Mouse (Mus musculus) cerebellum, adult 2 months (tissue): ENCODE results near the gene Col13a1. TPM values are rescaled to one million over a fixed set of nuclear protein-coding genes. Genes with fewer than 3 reads are reported as not detected.

Experiments
- DNase-seq, 2 experiments: peaks; one replicate each; pipeline ENCODE4 v3.0.0; 2021
- H3K27ac ChIP-seq: fragments of 200-500 bp; 2 replicates; pipeline ENCODE4 v1.5.1; 2012; ENCODE audit warnings: low read length, control low read depth, inconsistent platforms; ENCODE audit not compliant: insufficient read depth
- H3K27me3 ChIP-seq: fragments of 200-500 bp; 2 replicates; pipeline ENCODE4 v1.6.1; 2012; ENCODE audit warnings: inconsistent platforms, mild to moderate bottlenecking, low read length, moderate library complexity; ENCODE audit not compliant: control insufficient read depth, insufficient read depth
- H3K4me1 ChIP-seq: fragments of 200-500 bp; 2 replicates; pipeline ENCODE4 v1.6.1; 2011; ENCODE audit warnings: low read length; ENCODE audit not compliant: control insufficient read depth, insufficient read depth
- H3K4me3 ChIP-seq: fragments of 200-500 bp; replicated peaks from 2 replicates; pipeline ENCODE3; 2011; ENCODE audit warnings: mild to moderate bottlenecking, low read depth, low read length, control low read depth; ENCODE audit not compliant: insufficient read depth
- CTCF ChIP-seq: fragments of 200-500 bp; IDR thresholded peaks from 2 replicates; pipeline ENCODE4 v1.5.1; 2011; ENCODE audit warnings: low read depth, mild to moderate bottlenecking, control low read depth, low read length, moderate library complexity, borderline replicate concordance; ENCODE audit not compliant: insufficient read depth
- POLR2A ChIP-seq: fragments of 200-500 bp; IDR thresholded peaks from 2 replicates; pipeline ENCODE4 v1.6.1; 2011; ENCODE audit warnings: low read length, control low read depth, borderline replicate concordance; ENCODE audit not compliant: insufficient read depth
- WGBS: fragments of 180-500 bp; shearing (Covaris S2); methylation state at CpG from one replicate; pipeline ENCODE4 v1.1.7; 2018; 5-methylcytosine and 5-hydroxymethylcytosine counted together
- polyA plus RNA-seq: library from polyadenylated mRNA; depleted of rRNA; stranded (reverse); fragments of >200 nt; gene quantifications from 2 replicates; pipeline ENCODE4 v1.2.3, GENCODE M21; 2012

Col13a1 gene
- polyA plus RNA-seq, 1 experiment: 1.8 TPM

- Histone ChIP-seq H3K27ac (no peak overlapping the region), H3K4me3 (no peak overlapping the region), H3K4me1 (0 out of 2 replicates have a peak, but pooled peaks cover 2% of the 10 kb centered on the region), H3K27me3 (no peaks in the 10 kb centered on the region)
- no peak for TF ChIP-seq CTCF
- no peak for TF ChIP-seq POLR2A
- DNase-seq: no peak
- 52% methylated on average over 3 of the region's 3 CpGs for WGBS
Observed at GRCm38 (mm10) chr10:61909004-61909403, 69.9 kb downstream of the Col13a1 start.

- H3K4me1 ChIP-seq: 0 out of 2 replicates have a peak, but pooled peaks cover 2% of the 10 kb centered on the region
- DNase-seq: no peak
- H3K27me3 ChIP-seq: no peaks in the 10 kb centered on the region
- 32% methylated on average over 5 of the region's 5 CpGs for WGBS
- no peak overlapping the region for H3K4me3 ChIP-seq
- TF ChIP-seq POLR2A (no peak), CTCF (0 out of 2 replicates have a peak, but pooled peaks have one; percentile 14)
- H3K27ac ChIP-seq: no peak overlapping the region
Observed at GRCm38 (mm10) chr10:61906226-61906625, 72.7 kb downstream of the Col13a1 start.

- WGBS: 51% methylated on average over 8 of the region's 8 CpGs
- Histone ChIP-seq H3K27ac (no peak overlapping the region), H3K4me3 (no peak overlapping the region), H3K4me1 (0 out of 2 replicates have a peak, but pooled peaks cover 2% of the 10 kb centered on the region), H3K27me3 (no peaks in the 10 kb centered on the region)
- no peak for DNase-seq
- TF ChIP-seq POLR2A: no peak
- TF ChIP-seq CTCF: no peak
Observed at GRCm38 (mm10) chr10:61905308-61905707, 73.6 kb downstream of the Col13a1 start.

GRCm38 (mm10) chr10:61898116-61898515 is 80.8 kb downstream of the Col13a1 start:
- H3K4me1 ChIP-seq: no peaks in the 10 kb centered on the region
- WGBS: 82% methylated on average over 6 of the region's 6 CpGs
- H3K27me3 ChIP-seq: no peaks in the 10 kb centered on the region
- TF ChIP-seq POLR2A: no peak
- no peak for TF ChIP-seq CTCF
- DNase-seq: no peak
- no peak overlapping the region for H3K27ac ChIP-seq
- no peak overlapping the region for H3K4me3 ChIP-seq

- 39% methylated on average over 5 of the region's 5 CpGs for WGBS
- Histone ChIP-seq H3K27ac (no peak overlapping the region), H3K4me3 (no peak overlapping the region), H3K4me1 (no peaks in the 10 kb centered on the region), H3K27me3 (no peaks in the 10 kb centered on the region)
- TF ChIP-seq POLR2A: no peak
- no peak for TF ChIP-seq CTCF
- no peak for DNase-seq
Observed at GRCm38 (mm10) chr10:61894564-61894963, 84.3 kb downstream of the Col13a1 start.

GRCm38 (mm10) chr10:61891138-61891537 is 87.8 kb downstream of the Col13a1 start:
- WGBS: 79% methylated on average over 9 of the region's 9 CpGs
- TF ChIP-seq POLR2A: no peak
- Histone ChIP-seq H3K27ac (no peak overlapping the region), H3K27me3 (no peaks in the 10 kb centered on the region), H3K4me3 (no peak overlapping the region), H3K4me1 (no peaks in the 10 kb centered on the region)
- DNase-seq: no peak

GRCm38 (mm10) chr10:61890294-61890693 is 88.6 kb downstream of the Col13a1 start:
- no peak for DNase-seq
- Histone ChIP-seq H3K4me3 (no peak overlapping the region), H3K27me3 (no peaks in the 10 kb centered on the region), H3K4me1 (no peaks in the 10 kb centered on the region), H3K27ac (no peak overlapping the region)
- TF ChIP-seq POLR2A: no peak
- TF ChIP-seq CTCF: no peak
- 94% methylated on average over 10 of the region's 10 CpGs for WGBS

- Histone ChIP-seq H3K27me3 (no peaks in the 10 kb centered on the region), H3K4me1 (no peaks in the 10 kb centered on the region), H3K27ac (no peak overlapping the region), H3K4me3 (no peak overlapping the region)
- 18% methylated on average over 4 of the region's 4 CpGs for WGBS
- TF ChIP-seq CTCF (no peak), POLR2A (no peak)
- no peak for DNase-seq
Observed at GRCm38 (mm10) chr10:61879427-61879826, 99.5 kb downstream of the Col13a1 start.

GRCm38 (mm10) chr10:61877787-61878186 is 101.1 kb downstream of the Col13a1 start:
- DNase-seq: peak; percentile 28 to 54
- 15% methylated on average over 6 of the region's 6 CpGs for WGBS
- Histone ChIP-seq H3K4me3 (no peak overlapping the region), H3K4me1 (no peaks in the 10 kb centered on the region), H3K27me3 (no peaks in the 10 kb centered on the region), H3K27ac (no peak overlapping the region)
- peak; percentile 82 for TF ChIP-seq CTCF
- no peak for TF ChIP-seq POLR2A
